Mouse (Mus musculus): ENCODE results near the gene Mrpl45.

Gene Mrpl45

GRCm38 (mm10) chr11:97299939-97300338 is 15.6 kb upstream of the Mrpl45 start:
- 79% methylated on average over 2 of the region's 2 CpGs for WGBS

GRCm38 (mm10) chr11:97301406-97301805 is 14.1 kb upstream of the Mrpl45 start:
- WGBS: 77% methylated on average over 16 of the region's 16 CpGs

GRCm38 (mm10) chr11:97302231-97302781 is 13.2 kb upstream of the Mrpl45 start:
- WGBS: 26% methylated on average over 7 of the region's 7 CpGs

- WGBS: 90% methylated on average over 5 of the region's 5 CpGs
Observed at GRCm38 (mm10) chr11:97304631-97305030, 10.9 kb upstream of the Mrpl45 start.

GRCm38 (mm10) chr11:97307294-97308069 is 8.0 kb upstream of the Mrpl45 start:
- WGBS: 94% methylated on average over 11 of the region's 11 CpGs

- WGBS: 51% methylated on average over 3 of the region's 3 CpGs
Observed at GRCm38 (mm10) chr11:97308806-97309450, 6.6 kb upstream of the Mrpl45 start.

GRCm38 (mm10) chr11:97309451-97309836 is 6.1 kb upstream of the Mrpl45 start:
- 18% methylated on average over 9 of the region's 9 CpGs for WGBS

- WGBS: under 1% methylated on average over 25 of the region's 25 CpGs
Observed at GRCm38 (mm10) chr11:97309911-97310571, 5.5 kb upstream of the Mrpl45 start.

GRCm38 (mm10) chr11:97310895-97311631 is 4.5 kb upstream of the Mrpl45 start:
- WGBS: 8% methylated on average over 18 of the region's 18 CpGs

- WGBS: 88% methylated on average over 1 of the region's 1 CpGs
Observed at GRCm38 (mm10) chr11:97312871-97313270, 2.6 kb upstream of the Mrpl45 start.

- WGBS: 92% methylated on average over 3 of the region's 3 CpGs
Observed at GRCm38 (mm10) chr11:97314110-97314509, 1.4 kb upstream of the Mrpl45 start.

GRCm38 (mm10) chr11:97314751-97315503 is 589 bp upstream of the Mrpl45 start:
- WGBS: 39% methylated on average over 8 of the region's 8 CpGs

- WGBS: 93% methylated on average over 8 of the region's 8 CpGs
Observed at GRCm38 (mm10) chr11:97321197-97321596, 5.7 kb downstream of the Mrpl45 start.

- WGBS: 86% methylated on average over 8 of the region's 8 CpGs
Observed at GRCm38 (mm10) chr11:97321894-97322600, 6.5 kb downstream of the Mrpl45 start.

- 59% methylated on average over 1 of the region's 1 CpGs for WGBS
Observed at GRCm38 (mm10) chr11:97325224-97325623, 9.7 kb downstream of the Mrpl45 start.

GRCm38 (mm10) chr11:97328148-97328547 is 12.6 kb downstream of the Mrpl45 start:
- WGBS: 17% methylated on average over 9 of the region's 9 CpGs

- 96% methylated on average over 1 of the region's 1 CpGs for WGBS
Observed at GRCm38 (mm10) chr11:97330315-97330714, 14.8 kb downstream of the Mrpl45 start.

- 83% methylated on average over 12 of the region's 12 CpGs for WGBS
Observed at GRCm38 (mm10) chr11:97331231-97332190, 16.0 kb downstream of the Mrpl45 start.

- WGBS: 74% methylated on average over 9 of the region's 9 CpGs
Observed at GRCm38 (mm10) chr11:97333044-97333443, 17.5 kb downstream of the Mrpl45 start.
